ENCODE assay signal across 12 mouse cellular contexts in genomic region chr15:43364496-43364895, GRCm38 (mm10).
A peak's percentile ranks its signal among the peaks of the same experiment; 100 is the strongest.
DNase-seq lines count a peak whose midpoint lies in the region; TF ChIP-seq lines count a peak whose summit lies in the region.
"Had no signal": no experiment of that assay in that cellular context is flagged by ENCODE, and none has a peak within 500 bp of the region (broad histone marks: within the 10 kb centered on the region; RNA-seq: fewer than 3 reads in every experiment).

No protein-coding gene starts in this region.

- H3K79me2 ChIP-seq in myocyte (ENCODE audit: control insufficient read depth, insufficient read depth), result no peaks in the 10 kb centered on the region

- no peak overlapping the region for H3K4me3 ChIP-seq in layer of hippocampus, adult 2 months
- no peak overlapping the region for H3K4me3 ChIP-seq in myocyte
- H3K4me3 ChIP-seq: heart, embryonic 15.5 days had no signal

- peak overlapping the region; percentile 1 for H3K4me2 ChIP-seq in myocyte (ENCODE audit: low read depth)
- H3K4me2 ChIP-seq: heart, embryonic 15.5 days had no signal

- no peaks in the 10 kb centered on the region for H3K27me3 ChIP-seq in myocyte (ENCODE audit: control insufficient read depth, insufficient read depth, insufficient read length)
- H3K27me3 ChIP-seq: heart, embryonic 15.5 days had no signal

- no peak for TF ChIP-seq CTCF in layer of hippocampus, adult 2 months (conservative IDR thresholded peaks at IDR 0.05)

- H3K27ac ChIP-seq in layer of hippocampus, adult 2 months, result no peak overlapping the region
- H3K27ac ChIP-seq: heart, embryonic 15.5 days; macrophage had no signal

- no peaks in the 10 kb centered on the region for H3K36me3 ChIP-seq in myocyte (ENCODE audit: control insufficient read depth, insufficient read depth)
- H3K36me3 ChIP-seq: heart, embryonic 15.5 days had no signal

- TF ChIP-seq POLR2A in myocyte (IDR thresholded peaks at IDR 0.05; ENCODE audit: insufficient read length, low read depth), result no peak

- no peak overlapping the region for H3ac ChIP-seq in myocyte (ENCODE audit: control insufficient read depth, insufficient read length)

- DNase-seq in left cerebral cortex, adult 11 months (ENCODE audit: low spot score), result peak; percentile 11
- DNase-seq in left cerebral cortex, postnatal 4 days, result no peak
- DNase-seq in brain, adult 2 months (ENCODE audit: low read depth, low spot score), result peak; percentile 63
- peak; percentile 16 to 44 for DNase-seq in layer of hippocampus, adult 2 months (ENCODE audit: low spot score in 2 of 2)
- no peak for DNase-seq in urinary bladder, adult 2 months (ENCODE audit: low spot score)
- no peak for DNase-seq in heart, postnatal 36 days
- no peak for DNase-seq in retina, embryonic 14.5 days (ENCODE audit: low spot score)
- DNase-seq: kidney, postnatal 14 days; retina, postnatal 1 day had no signal

- intact Hi-C loops in left cerebral cortex, postnatal 4 days (cut with DNase I), result no loop called here
- intact Hi-C loops in heart, postnatal 36 days (cut with DNase I), result no loop called here

TF ChIP-seq in myocyte, 11 proteins besides CTCF, POLR2A, EP300 and RAD21:
- TF ChIP-seq MYOG (IDR thresholded peaks at IDR 0.05; ENCODE audit: control insufficient read depth in 1 of 3, insufficient read depth in 1 of 3, insufficient read length in 2 of 3, low read depth in 2 of 3) (no peak), POLR2AphosphoS2 (IDR thresholded peaks at IDR 0.05; ENCODE audit: insufficient read length, low read depth) (no peak), TCF12 (IDR thresholded peaks at IDR 0.05; ENCODE audit: insufficient read depth, poor library complexity, severe bottlenecking) (no peak), MAX (IDR thresholded peaks at IDR 0.05; ENCODE audit: low read depth) (no peak), MYOD1 (IDR thresholded peaks at IDR 0.05; ENCODE audit: control insufficient read depth in 1 of 3, insufficient read length in 2 of 3, low read depth in 2 of 3) (no peak), CEBPB (IDR thresholded peaks at IDR 0.05; ENCODE audit: insufficient read depth, poor library complexity, severe bottlenecking) (no peak), REST (IDR thresholded peaks at IDR 0.05; ENCODE audit: insufficient read depth, insufficient read length) (no peak), TCF3 (IDR thresholded peaks at IDR 0.05; ENCODE audit: insufficient read length, low read depth) (no peak), E2F4 (IDR thresholded peaks at IDR 0.05; ENCODE audit: insufficient read depth) (no peak), USF1 (IDR thresholded peaks at IDR 0.05; ENCODE audit: low read depth) (no peak), SRF (IDR thresholded peaks at IDR 0.05; ENCODE audit: control insufficient read depth, insufficient read length, low read depth) (no peak)
TF ChIP-seq in myocyte: peak in this region for 0.

Comparison
In these comparisons a context has a peak if more than half of its experiments do, and no peak if none do; other contexts are left out.
1. DNase-seq: peak in left cerebral cortex, adult 11 months (single experiment), brain, adult 2 months (single experiment) and layer of hippocampus, adult 2 months (2 of 2); none in left cerebral cortex, postnatal 4 days (single experiment), urinary bladder, adult 2 months (single experiment), heart, postnatal 36 days (0 of 2) and retina, embryonic 14.5 days (single experiment).